Mouse (Mus musculus): ENCODE results near the gene Iah1.

DNA sequence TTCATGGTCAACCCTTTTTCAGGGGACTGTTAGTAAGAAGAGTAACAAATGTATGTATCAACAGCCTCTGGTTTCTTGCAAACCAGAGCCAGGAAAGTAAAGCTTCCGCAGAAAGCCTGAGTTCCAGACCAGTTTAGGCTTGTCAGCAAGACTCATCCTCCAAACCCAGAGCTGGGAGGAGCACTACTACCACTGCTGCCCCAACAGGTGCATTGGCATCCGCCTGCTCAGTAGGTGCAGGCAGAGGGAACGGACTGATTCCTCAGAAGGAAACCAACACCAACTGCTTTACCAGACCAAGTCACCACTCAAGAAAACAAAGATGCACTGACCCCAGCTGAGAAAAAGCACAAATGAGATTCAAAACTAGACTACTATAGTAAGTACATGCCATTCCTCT, 47.0 kb downstream of the Iah1 start:
- no peak for TF ChIP-seq POLR2A (IDR thresholded peaks at IDR 0.05; ENCODE audit: control insufficient read depth, low read depth, low read length)
- no peak for TF ChIP-seq CTCF (IDR thresholded peaks at IDR 0.05; ENCODE audit: control insufficient read depth, insufficient read depth, insufficient replicate concordance, low read depth, low read length)
